Mouse (Mus musculus) kidney, postnatal 10 days (tissue): ENCODE results near the gene Ctsa.
"Not testable (repeated sequence)": the region's sequence is repeated elsewhere in the genome, so short reads cannot be mapped to it uniquely, and the experiment has no call there.

ENCODE experiments used
- DNase-seq: peaks from one replicate; pipeline ENCODE4 v3.0.0; 2021; ENCODE audit warnings: mixed read lengths

The Ctsa gene

GRCm38 (mm10) chr2:164805332-164805718 is 27.3 kb upstream of the Ctsa start:
- no peak for DNase-seq

DNA sequence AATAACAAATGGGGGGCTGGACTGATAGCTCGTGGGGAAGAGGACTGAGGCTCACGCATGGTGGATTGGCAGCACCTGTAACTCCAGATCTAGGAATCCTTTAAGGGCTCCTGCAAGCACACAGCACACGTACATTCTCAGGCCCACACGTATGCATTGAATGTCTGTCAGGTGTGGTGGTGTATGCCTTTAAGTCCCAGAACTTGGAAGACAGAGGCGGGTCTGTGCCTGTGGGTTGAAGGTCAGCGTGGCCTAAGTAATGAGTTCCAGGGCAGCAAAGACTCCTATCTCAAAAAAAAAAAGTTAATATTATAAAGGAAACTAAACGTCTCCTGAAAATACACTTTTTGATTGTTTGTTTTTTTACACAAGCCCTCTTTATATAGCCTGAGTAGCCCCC is 26.1 kb upstream of the Ctsa start:
- DNase-seq, result no peak

DNA sequence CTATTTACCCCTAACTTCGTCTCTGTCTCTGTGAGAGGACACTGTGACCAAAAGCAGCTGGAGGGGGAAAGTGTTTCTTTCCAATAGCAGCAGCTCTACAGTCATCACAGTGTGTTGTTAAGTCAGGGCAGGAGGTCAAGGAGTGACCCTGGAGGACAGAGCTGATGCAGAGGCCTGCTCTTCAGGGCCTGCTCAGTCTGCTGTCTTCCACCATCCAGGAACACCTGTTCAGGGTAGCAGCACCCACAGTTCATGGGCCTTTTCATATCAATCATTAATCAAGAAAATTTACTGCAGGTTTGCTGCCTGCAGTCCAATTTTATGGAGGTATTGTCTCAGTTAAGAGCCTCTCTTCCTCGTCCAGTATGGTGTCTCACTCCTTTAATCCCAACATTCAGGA is 19.1 kb upstream of the Ctsa start:
- no peak for DNase-seq

DNA sequence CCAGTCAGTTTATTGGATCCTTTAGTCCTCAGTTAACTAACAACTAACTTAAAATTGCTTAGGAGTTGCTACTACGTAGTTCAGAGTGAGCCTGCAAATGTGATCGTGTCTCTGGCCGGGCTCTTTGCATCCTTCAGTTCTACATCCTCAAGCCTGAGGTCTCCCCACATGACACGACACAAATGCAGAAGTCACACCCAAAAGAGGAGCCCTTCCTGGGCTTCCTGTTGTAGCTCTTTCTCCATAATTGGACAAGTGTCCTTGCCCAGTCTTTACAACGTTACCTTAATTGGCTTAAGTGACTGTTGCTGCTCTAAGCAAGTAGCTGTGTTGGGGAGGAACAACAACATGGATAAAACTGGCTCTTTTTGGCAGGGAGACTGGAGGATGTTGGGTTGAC is 17.3 kb upstream of the Ctsa start:
- no peak for DNase-seq

- no peak for DNase-seq
Measured at GRCm38 (mm10) chr2:164815821-164816220, 16.9 kb upstream of the Ctsa start.

DNA sequence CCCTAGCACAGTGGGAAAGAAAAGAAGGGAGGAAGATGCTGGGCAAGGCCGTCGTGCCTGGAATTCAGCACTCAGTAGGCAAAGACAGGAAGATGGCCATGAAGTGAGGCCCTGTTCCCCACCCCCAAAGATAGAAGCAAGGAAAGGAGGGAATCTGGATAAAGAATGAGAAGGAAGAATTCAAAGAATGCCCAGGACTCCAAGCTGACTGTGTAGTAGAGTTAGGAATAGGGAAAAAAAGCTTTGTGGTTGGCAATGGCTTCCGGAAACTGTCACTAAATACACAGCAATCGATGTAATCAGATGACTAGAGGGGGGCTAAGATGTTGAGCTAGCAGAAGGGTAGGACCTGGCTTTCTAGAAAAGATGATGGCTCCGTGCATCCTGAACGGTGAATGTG is 15.5 kb upstream of the Ctsa start:
- no peak for DNase-seq

- DNase-seq, result no peak
Measured at GRCm38 (mm10) chr2:164817703-164818102, 15.0 kb upstream of the Ctsa start.

- DNase-seq, result no peak
Measured at GRCm38 (mm10) chr2:164821060-164821459, 11.6 kb upstream of the Ctsa start.

- peak; percentile 100 for DNase-seq
Measured at GRCm38 (mm10) chr2:164822636-164823165, 10.0 kb upstream of the Ctsa start, which contains the start of gene Zswim1. Gene Zswim1, plus strand, starts transcription at chr2:164822686.

DNA sequence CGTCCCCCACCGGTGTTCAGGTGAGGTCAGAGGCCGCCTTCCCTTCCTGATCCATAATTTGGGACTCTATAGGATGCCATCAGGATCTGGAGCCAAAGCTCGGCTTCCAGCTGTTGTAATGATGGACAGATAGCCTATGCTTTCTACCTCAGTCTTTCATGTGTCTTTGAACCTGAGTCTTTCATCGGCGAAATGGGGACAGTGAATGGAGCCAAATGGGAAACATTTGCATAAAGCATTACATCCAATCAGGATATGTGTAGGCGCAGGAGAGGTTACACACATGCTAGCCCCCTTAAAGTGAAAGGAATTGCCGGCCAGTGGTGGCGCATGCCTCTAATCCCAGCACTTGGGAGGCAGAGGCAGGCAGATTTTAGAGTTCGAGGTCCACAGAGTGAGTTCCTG is 9.5 kb upstream of the Ctsa start:
- peak; percentile 33 for DNase-seq

DNA sequence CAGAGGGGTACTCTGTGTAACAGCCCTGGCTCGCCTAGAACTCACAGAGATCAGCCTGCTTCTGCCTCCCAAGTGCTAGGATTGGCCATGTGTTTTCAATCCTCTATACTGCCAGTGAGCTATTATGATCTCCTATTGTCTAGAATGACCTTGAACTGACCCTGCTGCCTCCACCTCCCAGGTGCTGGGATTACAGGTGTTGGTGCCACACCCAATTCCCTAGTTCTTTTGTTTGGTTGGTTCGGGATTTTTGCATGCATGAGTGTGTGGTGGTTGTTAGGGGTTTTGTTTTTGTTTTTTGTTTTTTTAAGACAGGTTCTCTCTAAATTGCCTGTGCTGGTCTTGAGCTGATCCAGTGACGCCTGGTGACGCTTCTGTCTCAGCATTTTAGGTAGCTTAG is 8.7 kb upstream of the Ctsa start:
- no peak for DNase-seq

GRCm38 (mm10) chr2:164825521-164825920 is 7.2 kb upstream of the Ctsa start:
- no peak for DNase-seq

- no peak for DNase-seq
Measured at GRCm38 (mm10) chr2:164827146-164827850, 5.4 kb upstream of the Ctsa start.

DNA sequence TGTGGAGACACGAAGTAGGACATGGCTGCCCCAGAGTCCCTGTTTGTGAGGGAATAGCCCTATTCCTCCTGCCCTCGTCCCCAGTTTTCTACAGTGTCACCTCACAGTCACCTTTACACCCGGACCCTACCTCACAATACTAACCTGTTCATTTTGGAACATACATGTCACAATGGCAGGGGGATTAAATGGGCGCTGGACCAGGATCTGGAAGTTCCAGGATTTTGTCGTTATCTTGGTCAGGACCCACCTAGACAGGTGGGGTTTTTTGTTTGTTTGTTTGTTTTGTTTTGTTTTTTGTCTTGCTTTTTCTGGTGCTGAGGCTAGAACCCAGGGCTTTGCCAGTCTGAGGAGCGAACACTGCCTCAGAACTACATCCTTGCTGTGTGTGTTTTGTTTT is 4.2 kb upstream of the Ctsa start, which contains the start of gene Spata25:
Gene Spata25, minus strand, starts transcription at position 101 of the 400 bp plus-strand sequence.
- DNase-seq, result no peak

GRCm38 (mm10) chr2:164829090-164829489 is 3.6 kb upstream of the Ctsa start:
- DNase-seq, result no peak

- DNase-seq, result peak; percentile 47
Measured at GRCm38 (mm10) chr2:164831029-164831428, 1.6 kb upstream of the Ctsa start.

- DNase-seq, result no peak
Measured at GRCm38 (mm10) chr2:164832032-164832747, 483 bp upstream of the Ctsa start.

- peak; percentile 97 for DNase-seq
Measured at GRCm38 (mm10) chr2:164833314-164833959, 764 bp downstream of the Ctsa start, which contains the start of gene Neurl2. Gene Neurl2, minus strand, starts transcription at chr2:164833456.

DNA sequence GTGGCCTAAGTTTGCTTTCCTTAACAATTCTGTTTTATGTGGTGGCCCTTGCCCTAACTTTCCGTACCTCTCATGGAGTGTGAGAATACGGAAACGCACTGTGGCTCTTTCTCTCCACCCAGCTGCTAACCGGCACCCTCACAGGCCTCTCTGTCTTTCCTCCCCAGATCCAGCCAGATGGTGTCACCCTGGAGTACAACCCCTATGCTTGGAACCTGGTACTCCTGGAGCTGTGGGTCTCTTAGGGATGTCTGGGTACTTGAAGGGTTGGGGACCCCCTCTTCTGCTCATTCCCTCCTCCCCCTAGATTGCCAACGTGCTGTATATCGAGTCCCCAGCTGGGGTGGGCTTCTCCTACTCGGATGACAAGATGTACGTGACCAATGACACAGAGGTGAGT is 1.9 kb downstream of the Ctsa start:
- peak; percentile 47 for DNase-seq

DNA sequence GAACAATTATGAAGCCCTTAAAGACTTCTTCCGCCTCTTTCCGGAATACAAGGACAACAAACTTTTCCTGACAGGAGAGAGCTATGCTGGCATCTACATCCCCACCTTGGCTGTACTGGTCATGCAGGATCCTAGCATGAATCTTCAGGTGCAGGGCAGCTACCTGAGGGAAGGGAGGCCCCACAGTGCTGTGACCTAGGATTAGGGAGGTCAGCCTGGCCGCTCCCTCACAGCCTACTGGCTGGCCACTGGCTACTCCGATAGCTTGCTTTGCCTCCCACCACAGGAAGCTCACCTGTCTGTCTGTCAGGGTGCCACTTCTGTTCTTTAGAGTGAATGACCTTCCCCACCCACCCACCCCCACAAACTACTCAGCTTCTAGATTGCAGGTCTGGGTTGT is 2.5 kb downstream of the Ctsa start:
- no peak for DNase-seq

DNA sequence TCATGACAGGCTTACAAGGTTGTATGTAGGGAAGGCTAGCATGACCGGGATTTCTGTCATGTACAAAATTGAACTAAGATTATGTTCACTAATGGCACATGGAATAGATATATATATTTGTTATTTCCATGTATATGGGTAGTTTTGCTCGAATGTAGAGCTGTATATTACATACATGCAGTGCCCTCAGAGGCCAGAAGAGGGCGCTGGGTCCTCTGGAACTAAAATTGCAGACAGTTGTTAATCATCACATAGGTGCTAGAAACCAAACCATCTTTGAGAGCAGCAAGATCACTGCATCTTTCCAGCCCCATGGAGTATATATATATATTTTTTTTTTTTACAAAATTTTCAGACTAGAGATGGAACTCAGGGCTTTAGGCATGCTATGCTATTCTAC is 13.1 kb downstream of the Ctsa start:
- no peak for DNase-seq

GRCm38 (mm10) chr2:164850061-164850460 is 17.4 kb downstream of the Ctsa start:
- DNase-seq, result no peak

GRCm38 (mm10) chr2:164855572-164855971 is 22.9 kb downstream of the Ctsa start:
- not testable (repeated sequence) for DNase-seq
